Comparison of ENCODE assay signal across 7 mouse cellular contexts in genomic region chr13:88821440-88822331, GRCm38 (mm10). TPM values are rescaled to one million over a fixed set of nuclear protein-coding genes. Genes with fewer than 3 reads are reported as not detected.
A peak's percentile ranks its signal among the peaks of the same experiment; 100 is the strongest.
DNase-seq lines count a peak whose midpoint lies in the region; ATAC-seq and TF ChIP-seq lines count a peak whose summit lies in the region.

Edil3 (plus strand) TSS chr13:88821472.

- under 1% methylated on average over 52 of the region's 60 CpGs for WGBS in forebrain, embryonic 13.5 days
- under 1% methylated on average over 60 of the region's 60 CpGs for WGBS in intestine, embryonic 16.5 days
- WGBS in limb, embryonic 14.5 days = 1% methylated on average over 46 of the region's 60 CpGs
- under 1% methylated on average over 60 of the region's 60 CpGs for WGBS in midbrain, embryonic 15.5 days

- no peaks in the 10 kb centered on the region for H3K36me3 ChIP-seq in C2C12 (ENCODE audit: control insufficient read depth, insufficient read depth)
- no peaks in the 10 kb centered on the region for H3K36me3 ChIP-seq in forebrain, embryonic 13.5 days (ENCODE audit: poor library complexity, severe bottlenecking)
- H3K36me3 ChIP-seq in intestine, embryonic 16.5 days (ENCODE audit: control insufficient read depth, insufficient read depth, low read length) = no peaks in the 10 kb centered on the region
- H3K36me3 ChIP-seq in limb, embryonic 14.5 days (ENCODE audit: control insufficient read depth, insufficient read depth, low read length) = no peaks in the 10 kb centered on the region
- H3K36me3 ChIP-seq in midbrain, embryonic 15.5 days (replicated peaks) = no peaks in the 10 kb centered on the region

- peak; percentile 87 for ATAC-seq in forebrain, embryonic 13.5 days
- ATAC-seq in intestine, embryonic 16.5 days = peak; percentile 83
- peak; percentile 75 for ATAC-seq in limb, embryonic 14.5 days (ENCODE audit: low FRiP score, low read depth)
- peak; percentile 89 for ATAC-seq in midbrain, embryonic 15.5 days (replicated peaks)

- peaks cover 9% of the 10 kb centered on the region for H3K79me2 ChIP-seq in C2C12 (ENCODE audit: control insufficient read depth, insufficient read depth)

- H3K9ac ChIP-seq in forebrain, embryonic 13.5 days = peak within 1 kb of the TSS; percentile 88
- peak within 1 kb of the TSS; percentile 80 for H3K9ac ChIP-seq in intestine, embryonic 16.5 days (ENCODE audit: low read depth, low read length)
- H3K9ac ChIP-seq in limb, embryonic 14.5 days (ENCODE audit: low read depth, low read length, severe bottlenecking) = peak within 1 kb of the TSS; percentile 81
- peak within 1 kb of the TSS; percentile 96 for H3K9ac ChIP-seq in midbrain, embryonic 15.5 days

- 0 out of 2 replicates have a peak, but pooled peaks have one; percentile 52 for TF ChIP-seq POLR2A in limb, embryonic 14.5 days (IDR thresholded peaks at IDR 0.05; ENCODE audit: borderline replicate concordance, extremely low read depth, insufficient read depth, insufficient read length)

- TF ChIP-seq CTCF in C2C12 (IDR thresholded peaks at IDR 0.05; ENCODE audit: control insufficient read depth, insufficient read depth, insufficient read length) = no peak

- peak within 1 kb of the TSS; percentile 55 for H3K4me3 ChIP-seq in C2C12 (ENCODE audit: insufficient read depth, poor library complexity, severe bottlenecking)
- peak within 1 kb of the TSS; percentile 72 for H3K4me3 ChIP-seq in forebrain, embryonic 13.5 days
- H3K4me3 ChIP-seq in intestine, embryonic 16.5 days (ENCODE audit: low read length) = peak within 1 kb of the TSS; percentile 74
- peak within 1 kb of the TSS; percentile 68 for H3K4me3 ChIP-seq in limb, embryonic 14.5 days (replicated peaks; ENCODE audit: low read length)
- H3K4me3 ChIP-seq in midbrain, embryonic 15.5 days = peak within 1 kb of the TSS; percentile 95

- no peaks in the 10 kb centered on the region for H3K79me3 ChIP-seq in C2C12 (ENCODE audit: low read depth)

- H3K9me3 ChIP-seq in forebrain, embryonic 13.5 days (replicated peaks) = no peaks in the 10 kb centered on the region
- no peaks in the 10 kb centered on the region for H3K9me3 ChIP-seq in intestine, embryonic 16.5 days (ENCODE audit: control insufficient read depth, low read length)
- H3K9me3 ChIP-seq in limb, embryonic 14.5 days (ENCODE audit: control insufficient read depth, low read length) = no peaks in the 10 kb centered on the region
- no peaks in the 10 kb centered on the region for H3K9me3 ChIP-seq in midbrain, embryonic 15.5 days

- peaks cover 13% of the 10 kb centered on the region; the same call in 1 of the 2 replicates for H3K4me1 ChIP-seq in forebrain, embryonic 13.5 days
- peaks cover 11% of the 10 kb centered on the region for H3K4me1 ChIP-seq in intestine, embryonic 16.5 days (ENCODE audit: control insufficient read depth, insufficient read depth, low read length)
- H3K4me1 ChIP-seq in limb, embryonic 14.5 days (ENCODE audit: control insufficient read depth, insufficient read depth, low read length) = 0 out of 2 replicates have a peak, but pooled peaks cover 2% of the 10 kb centered on the region
- H3K4me1 ChIP-seq in midbrain, embryonic 15.5 days = peaks cover 5% of the 10 kb centered on the region; the same call in 1 of the 2 replicates

- peak within 1 kb of the TSS; percentile 97 for H3K4me2 ChIP-seq in forebrain, embryonic 13.5 days
- peak within 1 kb of the TSS; percentile 94 for H3K4me2 ChIP-seq in intestine, embryonic 16.5 days (ENCODE audit: low read depth, low read length)
- H3K4me2 ChIP-seq in limb, embryonic 14.5 days (replicated peaks; ENCODE audit: low read depth, low read length, severe bottlenecking) = peak within 1 kb of the TSS; percentile 98
- H3K4me2 ChIP-seq in midbrain, embryonic 15.5 days = peak within 1 kb of the TSS; percentile 94

- H3ac ChIP-seq in C2C12 (ENCODE audit: control insufficient read depth, insufficient read length, low read depth) = peak within 1 kb of the TSS; percentile 92

- peak within 1 kb of the TSS; percentile 78 for H3K27ac ChIP-seq in forebrain, embryonic 13.5 days
- no peak within 1 kb of the TSS for H3K27ac ChIP-seq in intestine, embryonic 16.5 days (ENCODE audit: low read length)
- H3K27ac ChIP-seq in limb, embryonic 14.5 days (replicated peaks; ENCODE audit: low read depth, low read length) = no peak within 1 kb of the TSS
- H3K27ac ChIP-seq in midbrain, embryonic 15.5 days = peak within 1 kb of the TSS; percentile 88

- H3K27me3 ChIP-seq in C2C12 (ENCODE audit: control insufficient read depth, insufficient read depth, insufficient read length) = no peaks in the 10 kb centered on the region
- H3K27me3 ChIP-seq in forebrain, embryonic 13.5 days = peaks cover 5% of the 10 kb centered on the region; the same call in 1 of the 2 replicates
- H3K27me3 ChIP-seq in intestine, embryonic 16.5 days (replicated peaks; ENCODE audit: control insufficient read depth, insufficient read depth, low read length) = 0 out of 2 replicates have a peak, but pooled peaks cover 3% of the 10 kb centered on the region
- H3K27me3 ChIP-seq in limb, embryonic 14.5 days (ENCODE audit: control insufficient read depth, insufficient read depth, low read length) = peaks cover 4% of the 10 kb centered on the region; the same call in 1 of the 2 replicates
- H3K27me3 ChIP-seq in midbrain, embryonic 15.5 days (replicated peaks) = no peaks in the 10 kb centered on the region

- DNase-seq in ES-CJ7 (ENCODE audit: low read depth, low spot score) = peak; percentile 45
- peak; percentile 63 for DNase-seq in limb, embryonic 14.5 days (ENCODE audit: low spot score)
- DNase-seq in testis, postnatal 14 days (ENCODE audit: low spot score) = peak; percentile 16

TF ChIP-seq in C2C12, 6 proteins besides CTCF, POLR2A, EP300 and RAD21:
- TF ChIP-seq MYOG (IDR thresholded peaks at IDR 0.05; ENCODE audit: control insufficient read depth, extremely low read depth, insufficient read length) = no peak
- no peak for TF ChIP-seq FOSL1 (IDR thresholded peaks at IDR 0.05; ENCODE audit: insufficient read depth, low read length, poor library complexity, severe bottlenecking)
- no peak for TF ChIP-seq MAX (IDR thresholded peaks at IDR 0.05)
- TF ChIP-seq USF1 (IDR thresholded peaks at IDR 0.05; ENCODE audit: low read depth) = no peak
- no peak for TF ChIP-seq MYOD1 (IDR thresholded peaks at IDR 0.05; ENCODE audit: control insufficient read depth, insufficient read length, low read depth)
- TF ChIP-seq CEBPB (IDR thresholded peaks at IDR 0.05; ENCODE audit: low read depth) = no peak
TF ChIP-seq in C2C12: peak in this region for 0.

RNA-seq across cellular contexts. Expression of gene Edil3, which starts in this region (rescaled TPM):
- 3.0 TPM for polyA plus RNA-seq in C2C12 (2012; fragmentation: generic; extraction: Trizol)
- polyA plus RNA-seq in forebrain, embryonic 13.5 days (2015; fragmentation: Nextera tagmentation; extraction: Ambion mirVana) = 31.1 and 33.5 TPM in 2 replicates
- 5.7 and 6.2 TPM in 2 replicates for polyA plus RNA-seq in intestine, embryonic 16.5 days (2015; fragmentation: Nextera tagmentation; extraction: Ambion mirVana)
- 7.8 and 10.7 TPM in 2 replicates for polyA plus RNA-seq in limb, embryonic 14.5 days (2012; rRNA removed)
- 11.2 and 12.5 TPM in 2 replicates for polyA plus RNA-seq in limb, embryonic 14.5 days (2014; fragmentation: Nextera tagmentation; extraction: Ambion mirVana)
- 42.9 and 46.1 TPM in 2 replicates for polyA plus RNA-seq in midbrain, embryonic 15.5 days (2015; fragmentation: Nextera tagmentation; extraction: Ambion mirVana)

Comparison
In these comparisons a context has a peak if more than half of its experiments do, and no peak if none do; other contexts are left out.
1. H3K27ac ChIP-seq: peak in forebrain, embryonic 13.5 days (single experiment) and midbrain, embryonic 15.5 days (single experiment); none in intestine, embryonic 16.5 days (single experiment) and limb, embryonic 14.5 days (single experiment).
2. Peak in every context shown above with its lines, with median percentiles within 50 percentile points of each other: H3K4me3 ChIP-seq, DNase-seq, ATAC-seq, H3K4me2 ChIP-seq and H3K9ac ChIP-seq.